Mouse (Mus musculus): Measurements from ENCODE around the gene Nlgn2. TPM values are rescaled to one million over a fixed set of nuclear protein-coding genes. Genes with fewer than 3 reads are reported as not detected.

The Nlgn2 gene
- polyA plus RNA-seq, 1 experiment from 2014 or later = 6.4 TPM

- Histone ChIP-seq H3K9me3 (replicated peaks; ENCODE audit: control insufficient read depth, low read length) (no peaks in the 10 kb centered on the region), H3K4me3 (replicated peaks; ENCODE audit: low read length) (no peak overlapping the region), H3K4me1 (ENCODE audit: control insufficient read depth, insufficient read depth, low read length) (no peaks in the 10 kb centered on the region), H3K27ac (ENCODE audit: low read length) (no peak overlapping the region), H3K9ac (ENCODE audit: low read length) (no peak overlapping the region), H3K27me3 (ENCODE audit: control insufficient read depth, insufficient read depth, low read length) (no peaks in the 10 kb centered on the region), H3K36me3 (ENCODE audit: control insufficient read depth, insufficient read depth, low read length) (0 out of 2 replicates have a peak, but pooled peaks cover 9% of the 10 kb centered on the region), H3K4me2 (ENCODE audit: low read depth, low read length) (no peak overlapping the region)
- 0 out of 2 replicates have a peak, but pooled peaks have one; percentile 9 for ATAC-seq (ENCODE audit: insufficient read depth, low FRiP score)
- 55% methylated on average over 7 of the region's 7 CpGs for WGBS
These were observed 16.4 kb upstream of the Nlgn2 start for GRCm38 (mm10) chr11:69853994-69854393.

GRCm38 (mm10) chr11:69850754-69851153 lies 13.2 kb upstream of the Nlgn2 start:
- no peaks in the 10 kb centered on the region for H3K9me3 ChIP-seq (replicated peaks; ENCODE audit: control insufficient read depth, low read length)
- WGBS = 69% methylated on average over 8 of the region's 8 CpGs
- H3K27me3 ChIP-seq (ENCODE audit: control insufficient read depth, insufficient read depth, low read length) = no peaks in the 10 kb centered on the region
- H3K4me1 ChIP-seq (ENCODE audit: control insufficient read depth, insufficient read depth, low read length) = peaks cover 10% of the 10 kb centered on the region
- H3K9ac ChIP-seq (ENCODE audit: low read length) = no peak overlapping the region
- no peak overlapping the region for H3K27ac ChIP-seq (ENCODE audit: low read length)
- H3K4me2 ChIP-seq (ENCODE audit: low read depth, low read length) = no peak overlapping the region
- ATAC-seq (ENCODE audit: insufficient read depth, low FRiP score) = no peak
- no peak overlapping the region for H3K4me3 ChIP-seq (replicated peaks; ENCODE audit: low read length)
- H3K36me3 ChIP-seq (ENCODE audit: control insufficient read depth, insufficient read depth, low read length) = 0 out of 2 replicates have a peak, but pooled peaks cover 9% of the 10 kb centered on the region

GRCm38 (mm10) chr11:69849884-69850283 lies 12.3 kb upstream of the Nlgn2 start:
- ATAC-seq (ENCODE audit: insufficient read depth, low FRiP score) = no peak
- no peak overlapping the region for H3K9ac ChIP-seq (ENCODE audit: low read length)
- no peaks in the 10 kb centered on the region for H3K9me3 ChIP-seq (replicated peaks; ENCODE audit: control insufficient read depth, low read length)
- H3K36me3 ChIP-seq (ENCODE audit: control insufficient read depth, insufficient read depth, low read length) = 0 out of 2 replicates have a peak, but pooled peaks cover 9% of the 10 kb centered on the region
- 94% methylated on average over 15 of the region's 15 CpGs for WGBS
- no peak overlapping the region for H3K4me3 ChIP-seq (replicated peaks; ENCODE audit: low read length)
- no peak overlapping the region; the same call in 1 of the 2 replicates for H3K27ac ChIP-seq (ENCODE audit: low read length)
- no peaks in the 10 kb centered on the region for H3K27me3 ChIP-seq (ENCODE audit: control insufficient read depth, insufficient read depth, low read length)
- peaks cover 16% of the 10 kb centered on the region for H3K4me1 ChIP-seq (ENCODE audit: control insufficient read depth, insufficient read depth, low read length)
- H3K4me2 ChIP-seq (ENCODE audit: low read depth, low read length) = no peak overlapping the region

- peaks cover 16% of the 10 kb centered on the region for H3K4me1 ChIP-seq (ENCODE audit: control insufficient read depth, insufficient read depth, low read length)
- no peak overlapping the region for H3K9ac ChIP-seq (ENCODE audit: low read length)
- no peak for ATAC-seq (ENCODE audit: insufficient read depth, low FRiP score)
- no peak overlapping the region for H3K4me2 ChIP-seq (ENCODE audit: low read depth, low read length)
- H3K27me3 ChIP-seq (ENCODE audit: control insufficient read depth, insufficient read depth, low read length) = no peaks in the 10 kb centered on the region
- no peak overlapping the region for H3K4me3 ChIP-seq (replicated peaks; ENCODE audit: low read length)
- H3K9me3 ChIP-seq (replicated peaks; ENCODE audit: control insufficient read depth, low read length) = no peaks in the 10 kb centered on the region
- 0 out of 2 replicates have a peak, but pooled peaks cover 9% of the 10 kb centered on the region for H3K36me3 ChIP-seq (ENCODE audit: control insufficient read depth, insufficient read depth, low read length)
- 79% methylated on average over 9 of the region's 9 CpGs for WGBS
- H3K27ac ChIP-seq (ENCODE audit: low read length) = peak overlapping the region; percentile 36; the same call in 1 of the 2 replicates
These were observed 11.5 kb upstream of the Nlgn2 start for GRCm38 (mm10) chr11:69849128-69849527.

- Histone ChIP-seq H3K27me3 (ENCODE audit: control insufficient read depth, insufficient read depth, low read length) (no peaks in the 10 kb centered on the region), H3K4me2 (ENCODE audit: low read depth, low read length) (peak overlapping the region; percentile 84), H3K27ac (ENCODE audit: low read length) (no peak overlapping the region), H3K4me3 (replicated peaks; ENCODE audit: low read length) (peak overlapping the region; percentile 64; the same call in 1 of the 2 replicates), H3K36me3 (ENCODE audit: control insufficient read depth, insufficient read depth, low read length) (0 out of 2 replicates have a peak, but pooled peaks cover 9% of the 10 kb centered on the region), H3K9ac (ENCODE audit: low read length) (no peak overlapping the region; the same call in 1 of the 2 replicates), H3K4me1 (ENCODE audit: control insufficient read depth, insufficient read depth, low read length) (peaks cover 16% of the 10 kb centered on the region), H3K9me3 (replicated peaks; ENCODE audit: control insufficient read depth, low read length) (no peaks in the 10 kb centered on the region)
- no peak for ATAC-seq (ENCODE audit: insufficient read depth, low FRiP score)
- WGBS = 90% methylated on average over 6 of the region's 6 CpGs
These were observed 10.4 kb upstream of the Nlgn2 start for GRCm38 (mm10) chr11:69848021-69848420.

GRCm38 (mm10) chr11:69846738-69847688 lies 9.4 kb upstream of the Nlgn2 start:
- H3K36me3 ChIP-seq (ENCODE audit: control insufficient read depth, insufficient read depth, low read length) = 0 out of 2 replicates have a peak, but pooled peaks cover 9% of the 10 kb centered on the region

GRCm38 (mm10) chr11:69846198-69846680 lies 8.7 kb upstream of the Nlgn2 start, which contains the start of gene Plscr3:
Gene Plscr3, plus strand, starts transcription at chr11:69846376.
- H3K36me3 ChIP-seq (ENCODE audit: control insufficient read depth, insufficient read depth, low read length) = 0 out of 2 replicates have a peak, but pooled peaks cover 2% of the 10 kb centered on the region
- no peaks in the 10 kb centered on the region for H3K9me3 ChIP-seq (replicated peaks; ENCODE audit: control insufficient read depth, low read length)
- ATAC-seq (ENCODE audit: insufficient read depth, low FRiP score) = peak; percentile 94
- peak within 1 kb of the TSS; percentile 95 for H3K27ac ChIP-seq (ENCODE audit: low read length)
- peaks cover 16% of the 10 kb centered on the region for H3K4me1 ChIP-seq (ENCODE audit: control insufficient read depth, insufficient read depth, low read length)
- H3K4me2 ChIP-seq (ENCODE audit: low read depth, low read length) = peak within 1 kb of the TSS; percentile 84
- WGBS = under 1% methylated on average over 38 of the region's 38 CpGs
- H3K27me3 ChIP-seq (ENCODE audit: control insufficient read depth, insufficient read depth, low read length) = no peaks in the 10 kb centered on the region
- H3K4me3 ChIP-seq (replicated peaks; ENCODE audit: low read length) = peak within 1 kb of the TSS; percentile 64
- H3K9ac ChIP-seq (ENCODE audit: low read length) = peak within 1 kb of the TSS; percentile 83

More at GRCm38 (mm10) chr11:69846738-69847688, 9.4 kb upstream of the Nlgn2 start:
- Histone ChIP-seq H3K27me3 (ENCODE audit: control insufficient read depth, insufficient read depth, low read length) (no peaks in the 10 kb centered on the region), H3K4me1 (ENCODE audit: control insufficient read depth, insufficient read depth, low read length) (peaks cover 16% of the 10 kb centered on the region), H3K27ac (ENCODE audit: low read length) (peak overlapping the region; percentile 95), H3K4me2 (ENCODE audit: low read depth, low read length) (peak overlapping the region; percentile 84), H3K4me3 (replicated peaks; ENCODE audit: low read length) (peak overlapping the region; percentile 64), H3K9ac (ENCODE audit: low read length) (peak overlapping the region; percentile 83), H3K9me3 (replicated peaks; ENCODE audit: control insufficient read depth, low read length) (no peaks in the 10 kb centered on the region)
- ATAC-seq (ENCODE audit: insufficient read depth, low FRiP score) = peak; percentile 63
- WGBS = 8% methylated on average over 37 of the region's 37 CpGs

- H3K36me3 ChIP-seq (ENCODE audit: control insufficient read depth, insufficient read depth, low read length) = no peaks in the 10 kb centered on the region
- peak overlapping the region; percentile 66 for H3K4me3 ChIP-seq (replicated peaks; ENCODE audit: low read length)
- H3K27ac ChIP-seq (ENCODE audit: low read length) = peak overlapping the region; percentile 84
- H3K4me1 ChIP-seq (ENCODE audit: control insufficient read depth, insufficient read depth, low read length) = peaks cover 29% of the 10 kb centered on the region
- no peaks in the 10 kb centered on the region for H3K9me3 ChIP-seq (replicated peaks; ENCODE audit: control insufficient read depth, low read length)
- peak overlapping the region; percentile 82 for H3K9ac ChIP-seq (ENCODE audit: low read length)
- under 1% methylated on average over 7 of the region's 7 CpGs for WGBS
- H3K4me2 ChIP-seq (ENCODE audit: low read depth, low read length) = peak overlapping the region; percentile 89
- no peaks in the 10 kb centered on the region for H3K27me3 ChIP-seq (ENCODE audit: control insufficient read depth, insufficient read depth, low read length)
- ATAC-seq (ENCODE audit: insufficient read depth, low FRiP score) = no peak
These were observed 1.1 kb upstream of the Nlgn2 start for GRCm38 (mm10) chr11:69838714-69839104.

Measured in stomach, embryonic 16.5 days (tissue).